Mouse (Mus musculus): ENCODE measurements around the gene Pald1. TPM values are rescaled to one million over a fixed set of nuclear protein-coding genes. Genes with fewer than 3 reads are reported as not detected.

The Pald1 gene
- total and polyA plus RNA-seq, 3 experiments: 2.9 to 6.4 TPM; not detected in 1

GRCm38 (mm10) chr10:61429043-61429442 lies 45.7 kb upstream of the Pald1 start:
- no peak overlapping the region for H3K27ac ChIP-seq (ENCODE audit: control insufficient read depth, low read depth, low read length)
- H3K79me2 ChIP-seq (ENCODE audit: control insufficient read depth, insufficient read depth, low read length, poor library complexity): no peaks in the 10 kb centered on the region
- no peaks in the 10 kb centered on the region for H3K4me1 ChIP-seq (ENCODE audit: control insufficient read depth in 1 of 2, insufficient read depth in 2 of 2, low read length in 2 of 2)
- no peak overlapping the region for H3K4me3 ChIP-seq (ENCODE audit: control insufficient read depth in 1 of 2, insufficient read depth in 1 of 2, low read depth in 2 of 2, low read length in 2 of 2)
- H3K36me3 ChIP-seq (ENCODE audit: control insufficient read depth in 1 of 2, insufficient read depth in 2 of 2, low read length in 2 of 2): peaks cover 0 to 10% of the 10 kb centered on the region in 2 experiments; a peak in 2 of 4 replicates
- H3K9me3 ChIP-seq (replicated peaks; ENCODE audit: insufficient read depth, low read length): no peaks in the 10 kb centered on the region
- H3K9ac ChIP-seq (ENCODE audit: control insufficient read depth, low read depth, low read length, poor library complexity, severe bottlenecking): no peak overlapping the region
- H3K27me3 ChIP-seq (ENCODE audit: control insufficient read depth in 1 of 2, insufficient read depth in 2 of 2, low read length in 2 of 2): no peaks in the 10 kb centered on the region
- no peak for DNase-seq (ENCODE audit: low read depth, low spot score)
- no peak for TF ChIP-seq TAL1 (IDR thresholded peaks at IDR 0.05; ENCODE audit: low read length)
- peak; percentile 66; the same call in 1 of the 2 replicates for TF ChIP-seq ZKSCAN1 (IDR thresholded peaks at IDR 0.05; ENCODE audit: low read depth, low read length)

- Histone ChIP-seq H3K79me2 (ENCODE audit: control insufficient read depth, insufficient read depth, low read length, poor library complexity) (no peaks in the 10 kb centered on the region), H3K27me3 (ENCODE audit: control insufficient read depth in 1 of 2, insufficient read depth in 2 of 2, low read length in 2 of 2) (no peaks in the 10 kb centered on the region), H3K9ac (ENCODE audit: control insufficient read depth, low read depth, low read length, poor library complexity, severe bottlenecking) (no peak overlapping the region), H3K9me3 (replicated peaks; ENCODE audit: insufficient read depth, low read length) (no peaks in the 10 kb centered on the region), H3K4me3 (ENCODE audit: control insufficient read depth in 1 of 2, insufficient read depth in 1 of 2, low read depth in 2 of 2, low read length in 2 of 2) (no peak overlapping the region), H3K27ac (ENCODE audit: control insufficient read depth, low read depth, low read length) (no peak overlapping the region), H3K36me3 (ENCODE audit: control insufficient read depth in 1 of 2, insufficient read depth in 2 of 2, low read length in 2 of 2) (peaks cover 0 to 6% of the 10 kb centered on the region in 2 experiments; a peak in 2 of 4 replicates), H3K4me1 (ENCODE audit: control insufficient read depth in 1 of 2, insufficient read depth in 2 of 2, low read length in 2 of 2) (no peaks in the 10 kb centered on the region)
- TF ChIP-seq POLR2AphosphoS2 (IDR thresholded peaks at IDR 0.05; ENCODE audit: low read length) (peak; percentile 47; the same call in 1 of the 2 replicates), ELF1 (IDR thresholded peaks at IDR 0.05; ENCODE audit: low read depth, low read length) (no peak)
- no peak for DNase-seq (ENCODE audit: low read depth, low spot score)
Measured at GRCm38 (mm10) chr10:61428416-61428815, 45.1 kb upstream of the Pald1 start.

GRCm38 (mm10) chr10:61427951-61428350 lies 44.6 kb upstream of the Pald1 start:
- H3K4me3 ChIP-seq (ENCODE audit: control insufficient read depth in 1 of 2, insufficient read depth in 1 of 2, low read depth in 2 of 2, low read length in 2 of 2): no peak overlapping the region
- no peaks in the 10 kb centered on the region for H3K4me1 ChIP-seq (ENCODE audit: control insufficient read depth in 1 of 2, insufficient read depth in 2 of 2, low read length in 2 of 2)
- H3K36me3 ChIP-seq (ENCODE audit: control insufficient read depth in 1 of 2, insufficient read depth in 2 of 2, low read length in 2 of 2): peaks cover 0 to 4% of the 10 kb centered on the region in 2 experiments; a peak in 1 of 4 replicates
- peak; percentile 37 for DNase-seq (ENCODE audit: low read depth, low spot score)
- no peak overlapping the region for H3K27ac ChIP-seq (ENCODE audit: control insufficient read depth, low read depth, low read length)
- H3K79me2 ChIP-seq (ENCODE audit: control insufficient read depth, insufficient read depth, low read length, poor library complexity): no peaks in the 10 kb centered on the region
- H3K27me3 ChIP-seq (ENCODE audit: control insufficient read depth in 1 of 2, insufficient read depth in 2 of 2, low read length in 2 of 2): no peaks in the 10 kb centered on the region
- H3K9ac ChIP-seq (ENCODE audit: control insufficient read depth, low read depth, low read length, poor library complexity, severe bottlenecking): no peak overlapping the region
- TF ChIP-seq CHD2 (IDR thresholded peaks at IDR 0.05; ENCODE audit: low read length) (no peak), ZNF384 (IDR thresholded peaks at IDR 0.05; ENCODE audit: low read depth, low read length) (peak; percentile 51)
- H3K9me3 ChIP-seq (replicated peaks; ENCODE audit: insufficient read depth, low read length): no peaks in the 10 kb centered on the region

- Histone ChIP-seq H3K27ac (ENCODE audit: control insufficient read depth, low read depth, low read length) (no peak overlapping the region), H3K27me3 (ENCODE audit: control insufficient read depth in 1 of 2, insufficient read depth in 2 of 2, low read length in 2 of 2) (no peaks in the 10 kb centered on the region), H3K9me3 (replicated peaks; ENCODE audit: insufficient read depth, low read length) (no peaks in the 10 kb centered on the region), H3K9ac (ENCODE audit: control insufficient read depth, low read depth, low read length, poor library complexity, severe bottlenecking) (no peak overlapping the region), H3K4me3 (ENCODE audit: control insufficient read depth in 1 of 2, insufficient read depth in 1 of 2, low read depth in 2 of 2, low read length in 2 of 2) (no peak overlapping the region), H3K36me3 (ENCODE audit: control insufficient read depth in 1 of 2, insufficient read depth in 2 of 2, low read length in 2 of 2) (peaks cover 0 to 2% of the 10 kb centered on the region in 2 experiments; a peak in 1 of 4 replicates), H3K79me2 (ENCODE audit: control insufficient read depth, insufficient read depth, low read length, poor library complexity) (no peaks in the 10 kb centered on the region), H3K4me1 (ENCODE audit: control insufficient read depth in 1 of 2, insufficient read depth in 2 of 2, low read length in 2 of 2) (no peaks in the 10 kb centered on the region)
- no peak for DNase-seq (ENCODE audit: low read depth, low spot score)
- TF ChIP-seq MAZ (IDR thresholded peaks at IDR 0.05; ENCODE audit: low read depth, low read length) (no peak), GABPA (IDR thresholded peaks at IDR 0.05; ENCODE audit: low read depth, low read length) (no peak), MAX (IDR thresholded peaks at IDR 0.05; ENCODE audit: low read length) (no peak), NRF1 (IDR thresholded peaks at IDR 0.05; ENCODE audit: insufficient read depth, low read depth, low read length, poor library complexity, severe bottlenecking) (no peak), BHLHE40 (IDR thresholded peaks at IDR 0.05; ENCODE audit: borderline replicate concordance, low read depth, low read length) (no peak), USF2 (IDR thresholded peaks at IDR 0.05; ENCODE audit: borderline replicate concordance in 1 of 2, insufficient read depth in 1 of 2, low read depth in 1 of 2, low read length in 2 of 2) (no peak), RCOR1 (IDR thresholded peaks at IDR 0.05; ENCODE audit: low read depth, low read length) (no peak), ZC3H11A (IDR thresholded peaks at IDR 0.05; ENCODE audit: low read depth, low read length) (no peak), SMC3 (IDR thresholded peaks at IDR 0.05; ENCODE audit: low read depth, low read length) (no peak), POLR2A (IDR thresholded peaks at IDR 0.05; ENCODE audit: control insufficient read depth in 1 of 2, insufficient read depth in 1 of 2, low read depth in 1 of 2, low read length in 2 of 2, poor library complexity in 1 of 2) (no peak), JUND (IDR thresholded peaks at IDR 0.05; ENCODE audit: low read depth, low read length) (no peak), ELF1 (IDR thresholded peaks at IDR 0.05; ENCODE audit: low read depth, low read length) (no peak), USF1 (IDR thresholded peaks at IDR 0.05; ENCODE audit: low read depth, low read length) (no peak), MEF2A (IDR thresholded peaks at IDR 0.05; ENCODE audit: extremely low read depth, insufficient replicate concordance, low read depth, low read length, poor library complexity, severe bottlenecking) (no peak), E2F4 (IDR thresholded peaks at IDR 0.05; ENCODE audit: borderline replicate concordance, low read depth, low read length) (no peak)
Measured at GRCm38 (mm10) chr10:61426251-61426757, 43.0 kb upstream of the Pald1 start.

All from MEL (cell line).